ENCODE assay signal across 13 mouse cellular contexts in the genomic region with DNA sequence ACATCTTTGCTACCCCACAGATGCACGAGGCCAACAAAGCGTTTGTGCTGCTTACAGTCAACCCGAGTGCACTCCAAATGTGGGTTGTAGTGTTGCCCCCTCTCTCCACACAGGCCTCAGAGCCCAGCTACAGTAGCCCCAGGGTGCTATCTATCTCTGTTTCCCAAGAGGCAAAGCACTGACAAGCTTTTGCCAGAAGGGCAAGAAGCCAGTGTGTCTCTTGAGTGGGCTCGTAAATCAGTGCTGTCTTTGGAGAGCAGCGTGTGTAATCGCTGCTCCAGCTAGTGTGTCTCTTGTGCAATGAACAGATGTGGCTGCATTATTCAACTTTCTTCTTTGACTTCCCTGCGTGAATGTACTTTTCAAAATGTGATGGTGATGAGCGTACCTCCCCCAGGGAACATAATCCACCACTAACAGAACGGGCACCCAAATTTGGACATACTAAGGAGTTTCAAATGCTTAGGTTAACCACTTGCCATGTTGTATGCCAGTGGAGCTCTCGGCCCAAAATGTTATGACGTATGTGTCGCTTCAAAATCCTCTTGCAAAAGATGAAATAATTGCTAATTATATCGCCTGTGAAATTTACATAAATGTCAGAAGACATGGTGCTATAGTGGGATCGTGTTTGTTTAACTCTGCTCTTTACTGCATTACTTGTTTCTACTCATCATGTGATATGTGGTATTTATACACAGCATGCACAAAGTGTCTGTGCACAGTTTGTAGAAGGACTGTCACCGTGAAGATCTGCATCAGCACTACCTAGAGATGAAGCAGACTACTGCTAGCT.
DNase-seq lines count a peak whose midpoint lies in the region; ATAC-seq and TF ChIP-seq lines count a peak whose summit lies in the region.
"Had no signal": no experiment of that assay in that cellular context is flagged by ENCODE, and none has a peak within 500 bp of the region (broad histone marks: within the 10 kb centered on the region; RNA-seq: fewer than 3 reads in every experiment).

No protein-coding gene starts in this region.

- no peaks in the 10 kb centered on the region for H3K27me3 ChIP-seq in hindbrain, postnatal 0 days (ENCODE audit: insufficient read depth, low read length)
- H3K27me3 ChIP-seq in hindbrain, embryonic 16.5 days (replicated peaks; ENCODE audit: control insufficient read depth, insufficient read depth, low read length), result no peaks in the 10 kb centered on the region
- no peaks in the 10 kb centered on the region for H3K27me3 ChIP-seq in heart, embryonic 16.5 days (ENCODE audit: control insufficient read depth, insufficient read depth, low read length)
- no peaks in the 10 kb centered on the region for H3K27me3 ChIP-seq in hindbrain, embryonic 14.5 days (ENCODE audit: control insufficient read depth, insufficient read depth, low read length)
- H3K27me3 ChIP-seq: forebrain, embryonic 13.5 days; heart, embryonic 15.5 days had no signal

- peak; percentile 18 for DNase-seq in hindbrain, postnatal 0 days (ENCODE audit: low spot score)
- DNase-seq in urinary bladder, postnatal 14 days (ENCODE audit: low spot score), result peak; percentile 32
- no peak for DNase-seq in urinary bladder, postnatal 25 days (ENCODE audit: low spot score)
- no peak for DNase-seq in hindbrain, embryonic 14.5 days (ENCODE audit: low spot score)
- no peak for DNase-seq in kidney, adult 18-20 months
- DNase-seq: left cerebral cortex, postnatal 4 days; spleen, adult 18-20 months; thymus, adult 2 months had no signal

- H3K4me1 ChIP-seq in hindbrain, postnatal 0 days (ENCODE audit: insufficient read depth, low read length), result no peaks in the 10 kb centered on the region
- H3K4me1 ChIP-seq in hindbrain, embryonic 16.5 days (ENCODE audit: control insufficient read depth, insufficient read depth, low read depth, low read length), result no peaks in the 10 kb centered on the region
- H3K4me1 ChIP-seq in heart, embryonic 16.5 days (ENCODE audit: control insufficient read depth, insufficient read depth, low read length), result peaks cover 5% of the 10 kb centered on the region
- H3K4me1 ChIP-seq in hindbrain, embryonic 14.5 days (replicated peaks; ENCODE audit: control insufficient read depth, insufficient read depth, low read length), result no peaks in the 10 kb centered on the region
- H3K4me1 ChIP-seq: forebrain, embryonic 13.5 days had no signal

- H3K36me3 ChIP-seq in hindbrain, postnatal 0 days (ENCODE audit: insufficient read depth, low read length), result no peaks in the 10 kb centered on the region
- no peaks in the 10 kb centered on the region for H3K36me3 ChIP-seq in hindbrain, embryonic 16.5 days (ENCODE audit: control insufficient read depth, insufficient read depth, low read length)
- no peaks in the 10 kb centered on the region for H3K36me3 ChIP-seq in heart, embryonic 16.5 days (ENCODE audit: control insufficient read depth, insufficient read depth)
- H3K36me3 ChIP-seq in hindbrain, embryonic 14.5 days (replicated peaks; ENCODE audit: control insufficient read depth, insufficient read depth), result no peaks in the 10 kb centered on the region
- H3K36me3 ChIP-seq: G1E; heart, embryonic 15.5 days had no signal

- H3K9ac ChIP-seq in hindbrain, postnatal 0 days (replicated peaks; ENCODE audit: low read length), result no peak overlapping the region
- no peak overlapping the region for H3K9ac ChIP-seq in hindbrain, embryonic 16.5 days (ENCODE audit: low read depth, low read length)
- H3K9ac ChIP-seq in heart, embryonic 16.5 days (ENCODE audit: low read length), result no peak overlapping the region
- H3K9ac ChIP-seq in hindbrain, embryonic 14.5 days, result no peak overlapping the region
- H3K9ac ChIP-seq: forebrain, embryonic 13.5 days; heart, embryonic 15.5 days had no signal

- no peak for ATAC-seq in hindbrain, postnatal 0 days
- ATAC-seq in hindbrain, embryonic 16.5 days, result no peak
- ATAC-seq in heart, embryonic 16.5 days (replicated peaks; ENCODE audit: extremely low read depth, insufficient read depth, low FRiP score), result peak; percentile 52; the same call in 1 of the 2 replicates
- no peak for ATAC-seq in hindbrain, embryonic 14.5 days (ENCODE audit: low FRiP score)
- ATAC-seq: forebrain, embryonic 13.5 days had no signal

- 68% methylated on average over 15 of the region's 15 CpGs for WGBS in hindbrain, postnatal 0 days
- WGBS in hindbrain, embryonic 16.5 days, result 64% methylated on average over 15 of the region's 15 CpGs
- WGBS in heart, embryonic 16.5 days, result 63% methylated on average over 15 of the region's 15 CpGs
- 65% methylated on average over 15 of the region's 15 CpGs for WGBS in hindbrain, embryonic 14.5 days

- no peak for TF ChIP-seq CTCF in hindbrain, postnatal 0 days (IDR thresholded peaks at IDR 0.05; ENCODE audit: low read depth)

- H3K4me2 ChIP-seq in hindbrain, postnatal 0 days (ENCODE audit: low read depth, low read length), result no peak overlapping the region
- no peak overlapping the region for H3K4me2 ChIP-seq in hindbrain, embryonic 16.5 days (ENCODE audit: low read length)
- peak overlapping the region; percentile 10; the same call in 1 of the 2 replicates for H3K4me2 ChIP-seq in heart, embryonic 16.5 days (ENCODE audit: low read depth, low read length)
- H3K4me2 ChIP-seq in hindbrain, embryonic 14.5 days (replicated peaks), result no peak overlapping the region
- H3K4me2 ChIP-seq: forebrain, embryonic 13.5 days; heart, embryonic 15.5 days had no signal

- H3K27ac ChIP-seq in hindbrain, postnatal 0 days, result no peak overlapping the region
- no peak overlapping the region for H3K27ac ChIP-seq in hindbrain, embryonic 16.5 days (ENCODE audit: low read depth, low read length)
- H3K27ac ChIP-seq in heart, embryonic 16.5 days (ENCODE audit: low read length), result no peak overlapping the region
- H3K27ac ChIP-seq in hindbrain, embryonic 14.5 days, result no peak overlapping the region
- H3K27ac ChIP-seq: forebrain, embryonic 13.5 days; heart, embryonic 15.5 days had no signal

- no peaks in the 10 kb centered on the region for H3K9me3 ChIP-seq in hindbrain, postnatal 0 days (ENCODE audit: low read length)
- no peaks in the 10 kb centered on the region for H3K9me3 ChIP-seq in hindbrain, embryonic 16.5 days (ENCODE audit: control insufficient read depth, low read length)
- no peaks in the 10 kb centered on the region for H3K9me3 ChIP-seq in heart, embryonic 16.5 days (replicated peaks; ENCODE audit: control insufficient read depth, low read length)
- H3K9me3 ChIP-seq in hindbrain, embryonic 14.5 days (ENCODE audit: control insufficient read depth, low read length), result no peaks in the 10 kb centered on the region
- H3K9me3 ChIP-seq: forebrain, embryonic 13.5 days; G1E; heart, embryonic 15.5 days had no signal

- no peak overlapping the region for H3K4me3 ChIP-seq in hindbrain, postnatal 0 days (ENCODE audit: low read length)
- H3K4me3 ChIP-seq in hindbrain, embryonic 16.5 days (ENCODE audit: low read length), result no peak overlapping the region
- no peak overlapping the region for H3K4me3 ChIP-seq in heart, embryonic 16.5 days (ENCODE audit: low read length)
- H3K4me3 ChIP-seq in hindbrain, embryonic 14.5 days (replicated peaks; ENCODE audit: low read length), result no peak overlapping the region
- H3K4me3 ChIP-seq: forebrain, embryonic 13.5 days; heart, embryonic 15.5 days had no signal

Comparison
In these comparisons a context has a peak if more than half of its experiments do, and no peak if none do; other contexts are left out.
1. DNase-seq: peak in hindbrain, postnatal 0 days (single experiment) and urinary bladder, postnatal 14 days (single experiment); none in urinary bladder, postnatal 25 days (single experiment), hindbrain, embryonic 14.5 days (single experiment) and kidney, adult 18-20 months (single experiment).